In the genomic region with DNA sequence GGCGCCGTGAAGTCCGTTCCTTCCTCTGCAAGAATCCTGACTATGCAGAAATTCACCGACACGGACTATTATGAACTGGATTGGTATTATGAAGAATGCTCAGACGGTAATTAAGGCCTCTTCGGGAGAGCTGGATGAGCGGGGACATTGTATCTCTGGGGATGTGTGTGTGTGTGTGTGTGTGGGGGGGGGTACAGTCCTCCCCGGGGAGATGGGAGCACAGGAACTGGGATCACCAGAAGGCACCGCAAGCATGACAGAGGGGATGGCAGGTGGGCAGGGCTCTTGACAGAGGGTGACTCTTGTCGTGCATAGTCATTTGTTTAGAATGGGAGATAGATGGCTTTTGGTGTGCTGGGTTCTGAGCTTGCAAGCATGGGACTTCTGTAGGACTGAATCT, we compare ENCODE assay signal across 10 mouse cellular contexts.
DNase-seq lines count a peak whose midpoint lies in the region; ATAC-seq and TF ChIP-seq lines count a peak whose summit lies in the region.
"Had no signal": no experiment of that assay in that cellular context is flagged by ENCODE, and none has a peak within 500 bp of the region (broad histone marks: within the 10 kb centered on the region; RNA-seq: fewer than 3 reads in every experiment).

No protein-coding gene starts in this region.

- TF ChIP-seq CTCF in forebrain, postnatal 0 days (IDR thresholded peaks at IDR 0.05; ENCODE audit: low read depth): no peak

- H3K9me3 ChIP-seq in heart, embryonic 15.5 days (replicated peaks): no peaks in the 10 kb centered on the region
- no peaks in the 10 kb centered on the region for H3K9me3 ChIP-seq in embryonic facial prominence, embryonic 11.5 days (replicated peaks; ENCODE audit: control insufficient read depth, low read length)
- no peaks in the 10 kb centered on the region for H3K9me3 ChIP-seq in forebrain, postnatal 0 days (ENCODE audit: low read length)
- H3K9me3 ChIP-seq in midbrain, embryonic 11.5 days (ENCODE audit: control insufficient read depth, low read length): no peaks in the 10 kb centered on the region

- peaks cover 16% of the 10 kb centered on the region for H3K4me1 ChIP-seq in heart, embryonic 15.5 days (replicated peaks)
- no peaks in the 10 kb centered on the region for H3K4me1 ChIP-seq in embryonic facial prominence, embryonic 11.5 days (ENCODE audit: control insufficient read depth, insufficient read depth, low read length)
- H3K4me1 ChIP-seq in forebrain, postnatal 0 days (ENCODE audit: insufficient read depth): peaks cover 30% of the 10 kb centered on the region
- peaks cover 10% of the 10 kb centered on the region; the same call in 1 of the 2 replicates for H3K4me1 ChIP-seq in midbrain, embryonic 11.5 days (ENCODE audit: control insufficient read depth, insufficient read depth, low read length)

- H3K27me3 ChIP-seq in heart, embryonic 15.5 days: no peaks in the 10 kb centered on the region
- no peaks in the 10 kb centered on the region for H3K27me3 ChIP-seq in embryonic facial prominence, embryonic 11.5 days (ENCODE audit: control insufficient read depth, insufficient read depth, low read length)
- H3K27me3 ChIP-seq in forebrain, postnatal 0 days (ENCODE audit: insufficient read depth, low read length): no peaks in the 10 kb centered on the region
- no peaks in the 10 kb centered on the region for H3K27me3 ChIP-seq in midbrain, embryonic 11.5 days (ENCODE audit: control insufficient read depth, insufficient read depth, low read length)

- no peaks in the 10 kb centered on the region for H3K36me3 ChIP-seq in heart, embryonic 15.5 days
- no peaks in the 10 kb centered on the region for H3K36me3 ChIP-seq in embryonic facial prominence, embryonic 11.5 days (replicated peaks; ENCODE audit: control insufficient read depth, insufficient read depth, low read depth, low read length)
- H3K36me3 ChIP-seq in forebrain, postnatal 0 days (ENCODE audit: insufficient read depth): no peaks in the 10 kb centered on the region
- H3K36me3 ChIP-seq in midbrain, embryonic 11.5 days (ENCODE audit: control insufficient read depth, insufficient read depth, low read length): no peaks in the 10 kb centered on the region

- H3K4me2 ChIP-seq in heart, embryonic 15.5 days: peak overlapping the region; percentile 40; the same call in 1 of the 2 replicates
- H3K4me2 ChIP-seq in embryonic facial prominence, embryonic 11.5 days (ENCODE audit: low read depth, low read length): peak overlapping the region; percentile 21
- peak overlapping the region; percentile 66 for H3K4me2 ChIP-seq in forebrain, postnatal 0 days (ENCODE audit: low read depth)
- peak overlapping the region; percentile 16 for H3K4me2 ChIP-seq in midbrain, embryonic 11.5 days

- no peak for DNase-seq in heart, adult 9 months (ENCODE audit: low spot score in 2 of 2)
- no peak for DNase-seq in embryonic facial prominence, embryonic 11.5 days (ENCODE audit: low spot score)
- DNase-seq in forebrain, postnatal 0 days: peak; percentile 75
- DNase-seq in midbrain, embryonic 11.5 days (ENCODE audit: low spot score, missing footprints): no peak
- no peak for DNase-seq in adrenal gland, postnatal 25 days
- DNase-seq in kidney, postnatal 36 days: no peak
- DNase-seq: gastrocnemius, postnatal 25 days had no signal

- no peak overlapping the region for H3K27ac ChIP-seq in heart, embryonic 15.5 days
- H3K27ac ChIP-seq in embryonic facial prominence, embryonic 11.5 days (replicated peaks; ENCODE audit: low read depth, low read length): no peak overlapping the region
- peak overlapping the region; percentile 95 for H3K27ac ChIP-seq in forebrain, postnatal 0 days (ENCODE audit: low read depth, low read length)
- peak overlapping the region; percentile 57; the same call in 1 of the 2 replicates for H3K27ac ChIP-seq in midbrain, embryonic 11.5 days (ENCODE audit: low read depth, low read length)
- H3K27ac ChIP-seq: macrophage had no signal

- 73% methylated on average over 11 of the region's 11 CpGs for WGBS in heart, embryonic 15.5 days
- 70% methylated on average over 11 of the region's 11 CpGs for WGBS in embryonic facial prominence, embryonic 11.5 days
- WGBS in forebrain, postnatal 0 days: 26% methylated on average over 11 of the region's 11 CpGs
- 80% methylated on average over 11 of the region's 11 CpGs for WGBS in midbrain, embryonic 11.5 days

- ATAC-seq in heart, embryonic 15.5 days (replicated peaks; ENCODE audit: insufficient number of reproducible peaks, insufficient read depth, low FRiP score, low read depth): peak; percentile 47; the same call in 1 of the 2 replicates
- peak; percentile 64 for ATAC-seq in embryonic facial prominence, embryonic 11.5 days (replicated peaks; ENCODE audit: insufficient number of reproducible peaks, low FRiP score, low TSS enrichment, low read depth)
- peak; percentile 44 for ATAC-seq in forebrain, postnatal 0 days
- ATAC-seq in midbrain, embryonic 11.5 days (ENCODE audit: low FRiP score): peak; percentile 31; the same call in 1 of the 2 replicates
- no peak for ATAC-seq in CD4-positive, CD25-positive, alpha-beta regulatory T cell, adult 4 months

- H3K9ac ChIP-seq in heart, embryonic 15.5 days: no peak overlapping the region
- no peak overlapping the region; the same call in 1 of the 2 replicates for H3K9ac ChIP-seq in embryonic facial prominence, embryonic 11.5 days (replicated peaks; ENCODE audit: low read length)
- H3K9ac ChIP-seq in forebrain, postnatal 0 days: peak overlapping the region; percentile 62
- peak overlapping the region; percentile 33; the same call in 1 of the 2 replicates for H3K9ac ChIP-seq in midbrain, embryonic 11.5 days (ENCODE audit: low read length)

- no peak overlapping the region for H3K4me3 ChIP-seq in heart, embryonic 15.5 days
- 0 out of 2 replicates have a peak overlapping the region, but pooled peaks have one; percentile 11 for H3K4me3 ChIP-seq in embryonic facial prominence, embryonic 11.5 days (ENCODE audit: low read depth, low read length)
- H3K4me3 ChIP-seq in forebrain, postnatal 0 days (ENCODE audit: low read depth, low read length): peak overlapping the region; percentile 58
- peak overlapping the region; percentile 20; the same call in 1 of the 2 replicates for H3K4me3 ChIP-seq in midbrain, embryonic 11.5 days (ENCODE audit: low read depth, low read length)

Comparison
In these comparisons a context has a peak if more than half of its experiments do, and no peak if none do; other contexts are left out.
1. H3K27ac ChIP-seq: peak in forebrain, postnatal 0 days (single experiment) and midbrain, embryonic 11.5 days (single experiment); none in heart, embryonic 15.5 days (single experiment) and embryonic facial prominence, embryonic 11.5 days (single experiment).
2. H3K4me2 ChIP-seq: peak in every context shown above with its lines; median percentile 66 in forebrain, postnatal 0 days; 40 in heart, embryonic 15.5 days; 21 in embryonic facial prominence, embryonic 11.5 days; 16 in midbrain, embryonic 11.5 days.
3. H3K9ac ChIP-seq: peak in forebrain, postnatal 0 days (single experiment) and midbrain, embryonic 11.5 days (single experiment); none in heart, embryonic 15.5 days (single experiment) and embryonic facial prominence, embryonic 11.5 days (single experiment).